Mouse (Mus musculus) heart, postnatal 10 days (tissue): ENCODE results near the gene Taar7f. TPM values are rescaled to one million over a fixed set of nuclear protein-coding genes. Genes with fewer than 3 reads are reported as not detected.
"Not testable (repeated sequence)": the region's sequence is repeated elsewhere in the genome, so short reads cannot be mapped to it uniquely, and the experiment has no call there.

ENCODE experiments used
- DNase-seq, 2 experiments: peaks; one replicate each; pipeline ENCODE4 v3.0.0; 2021
- intact Hi-C: fragments of 180-260 bp; cut with DNase I; formaldehyde crosslinking; loops from one replicate; pipeline ENCODE4 v1.15.1; 2025
- total RNA-seq, 2 experiments: library from RNA; stranded (reverse); gene quantifications; 2 replicates each; pipeline ENCODE4 v1.2.3; 2021

The Taar7f gene
- total RNA-seq: not detected

DNA sequence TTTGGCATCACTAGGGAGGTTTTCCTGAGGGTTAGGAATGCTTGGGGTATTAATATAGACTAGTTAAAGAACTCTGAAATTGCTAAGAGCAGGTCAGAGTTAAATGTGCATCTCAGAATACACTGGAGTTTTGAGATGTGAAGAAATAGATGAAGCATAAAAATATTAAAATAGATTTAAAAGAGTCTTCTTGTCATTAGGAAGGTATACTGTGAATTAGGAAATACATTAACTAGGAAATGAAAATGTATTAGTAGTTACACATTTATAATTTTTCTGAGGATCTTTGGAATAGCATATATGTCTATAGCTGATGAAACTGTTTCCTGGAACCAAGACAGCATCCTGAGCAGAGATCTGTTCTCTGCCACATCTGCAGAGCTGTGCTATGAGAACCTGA is at the start of gene Taar7f:
Gene Taar7f, plus strand, starts transcription at position 301 of the 400 bp plus-strand sequence.
- intact Hi-C loops: no loop called here
- DNase-seq: no peak

GRCm38 (mm10) chr10:23999639-24000038 is 49.7 kb upstream of the Taar7f start, which contains the start of gene Taar7b:
TSS of gene Taar7b (plus strand) at chr10:23999939.
- DNase-seq: no peak
- intact Hi-C loops: no loop called here

DNA sequence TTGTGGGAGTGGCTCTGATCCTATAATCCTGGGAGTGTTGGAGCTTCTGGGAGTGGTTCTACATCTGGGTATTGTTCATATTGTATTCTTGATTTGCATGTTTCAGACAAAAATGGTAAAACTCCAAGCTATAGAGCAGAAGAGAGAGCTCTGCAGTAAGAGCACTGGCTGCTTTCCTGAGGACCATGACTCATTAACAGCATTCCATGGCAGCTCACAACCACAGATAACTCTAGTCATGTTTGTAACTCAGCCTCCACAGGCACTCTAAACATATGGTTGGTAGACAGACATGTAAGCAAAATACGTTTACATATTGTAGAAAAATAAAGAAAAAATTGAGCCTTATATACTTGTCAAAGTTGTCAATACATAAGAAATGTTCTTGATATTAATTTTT is 42.9 kb upstream of the Taar7f start:
- intact Hi-C loops: no loop called here

GRCm38 (mm10) chr10:24007034-24007433 is 42.3 kb upstream of the Taar7f start:
- intact Hi-C loops: no loop called here

More for the DNA sequence above, 42.9 kb upstream of the Taar7f start:
- no peak for DNase-seq

DNA sequence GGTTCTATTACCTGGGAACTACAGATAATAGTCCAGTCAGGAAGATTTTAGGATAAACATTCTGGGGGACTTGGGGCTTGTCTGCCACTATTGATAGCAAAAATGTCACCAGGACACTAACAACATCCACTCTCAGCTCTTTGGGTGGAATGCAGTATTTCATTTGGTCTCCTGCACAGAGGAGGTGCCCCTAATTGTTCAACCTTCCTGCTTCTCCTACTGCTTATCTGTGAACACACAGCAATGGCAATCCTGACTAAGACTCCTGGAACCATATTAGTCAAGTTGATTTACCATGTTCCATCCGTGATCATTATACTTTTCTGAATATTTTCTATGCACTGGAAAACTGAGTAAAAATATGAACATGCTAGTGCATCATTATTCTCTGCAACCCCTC is 41.2 kb upstream of the Taar7f start:
- intact Hi-C loops: no loop called here
- no peak for DNase-seq

More at GRCm38 (mm10) chr10:24007034-24007433, 42.3 kb upstream of the Taar7f start:
- DNase-seq: no peak

- no peak for DNase-seq
- intact Hi-C loops: no loop called here
These were observed 22.4 kb upstream of the Taar7f start, which contains the start of gene Taar7d for GRCm38 (mm10) chr10:24026922-24027321. TSS of gene Taar7d (plus strand) at chr10:24027222.

DNA sequence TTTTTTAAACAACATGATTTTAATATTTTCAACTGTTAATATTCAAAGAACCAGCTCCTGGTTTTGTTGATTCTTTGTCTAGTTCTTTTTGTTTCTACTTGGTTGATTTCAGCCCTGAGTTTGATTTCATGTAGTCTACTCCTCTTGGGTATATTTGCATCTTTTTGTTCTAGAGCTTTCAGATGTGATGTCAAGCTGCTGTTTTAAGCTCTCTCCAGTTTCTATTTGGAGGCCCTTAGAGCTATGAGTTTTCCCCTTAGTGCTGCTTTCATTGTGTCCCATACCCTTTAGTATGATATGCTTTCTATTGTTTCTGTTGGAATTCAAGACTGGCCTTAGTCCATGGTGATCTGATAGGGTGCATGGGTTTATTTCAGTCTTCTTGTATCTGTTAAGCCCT is 18.0 kb upstream of the Taar7f start:
- intact Hi-C loops: no loop called here

DNA sequence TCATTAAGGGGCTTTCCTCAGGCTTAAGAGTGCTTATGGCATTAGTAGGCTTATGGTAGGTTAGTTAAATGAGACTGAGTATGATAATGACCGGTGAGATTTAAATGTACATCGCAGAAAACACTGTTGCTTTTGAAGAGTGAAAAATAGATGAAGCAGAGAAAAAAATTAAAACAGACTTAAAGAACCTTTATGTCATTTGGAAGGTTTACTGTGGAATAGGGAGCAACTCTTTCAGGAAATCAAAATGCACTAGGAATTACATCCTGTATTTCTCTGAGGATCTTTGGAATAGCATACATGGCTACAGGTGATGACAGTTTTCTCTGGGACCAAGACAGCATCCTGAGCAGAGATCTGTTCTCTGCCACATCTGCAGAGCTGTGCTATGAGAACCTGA is 12.0 kb upstream of the Taar7f start, which contains the start of gene Taar7e:
Gene Taar7e, plus strand, starts transcription at position 301 of the 400 bp plus-strand sequence.
- intact Hi-C loops: no loop called here
- no peak for DNase-seq

More for the DNA sequence above, 18.0 kb upstream of the Taar7f start:
- DNase-seq: no peak

DNA sequence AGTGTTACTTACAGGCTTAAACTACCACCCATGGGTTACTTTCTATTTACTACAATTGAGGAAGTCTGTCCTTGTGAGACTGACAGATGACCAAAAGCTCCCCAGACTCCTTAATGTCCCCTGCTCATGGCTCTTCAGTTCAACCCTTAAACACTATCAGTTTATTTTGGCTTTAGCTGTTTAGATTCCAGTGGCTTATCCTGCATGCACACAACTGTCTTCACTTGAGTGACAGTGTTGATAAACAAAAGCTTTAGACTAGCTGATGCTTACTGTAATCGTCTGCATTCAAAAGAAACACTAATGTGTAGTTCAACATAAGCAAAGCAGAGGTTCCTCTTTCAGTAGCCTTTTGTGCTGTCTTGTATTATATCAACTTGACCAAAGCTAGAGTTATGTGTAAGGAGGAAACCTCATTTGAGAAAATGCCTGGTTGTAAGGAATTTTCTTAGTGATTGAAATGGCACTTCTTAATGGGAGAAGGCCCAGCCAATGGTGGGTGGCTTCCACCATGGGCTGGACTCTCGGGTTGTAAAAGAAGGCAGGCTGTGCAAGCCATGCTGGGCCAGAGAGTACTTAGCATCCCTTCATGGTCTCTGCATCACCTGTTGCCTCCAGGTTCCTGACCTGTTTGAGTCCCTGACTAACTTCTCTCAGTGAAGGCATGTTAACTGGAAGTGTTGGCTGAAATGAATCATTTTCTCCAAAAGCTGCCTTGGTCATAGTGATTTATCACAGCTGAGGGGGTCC is 9.0 kb upstream of the Taar7f start:
- intact Hi-C loops: no loop called here

DNA sequence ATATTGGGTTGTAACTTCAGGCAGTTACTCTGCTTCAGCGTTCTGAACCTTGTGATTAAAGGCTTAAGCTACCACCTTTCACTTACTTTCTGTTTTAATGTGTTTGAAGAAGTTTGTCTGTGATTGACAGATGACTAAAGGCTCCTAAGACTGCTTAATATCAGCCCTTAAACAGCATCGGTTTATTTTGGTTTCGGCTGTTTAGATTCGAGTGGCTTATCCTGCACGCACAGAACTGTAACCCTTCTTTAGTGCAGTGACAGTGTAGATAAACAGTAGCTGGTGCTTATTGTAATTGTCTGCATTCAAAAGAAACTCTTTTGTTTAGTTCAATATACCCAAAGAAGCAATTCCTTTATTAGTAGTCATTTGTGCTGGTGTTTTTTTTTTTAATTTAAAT is 2.7 kb downstream of the Taar7f start:
- DNase-seq: no peak
- intact Hi-C loops: no loop called here

More for the DNA sequence above, 9.0 kb upstream of the Taar7f start:
- DNase-seq: no peak

GRCm38 (mm10) chr10:24058986-24059385 is 9.7 kb downstream of the Taar7f start:
- no peak for DNase-seq
- intact Hi-C loops: no loop called here

GRCm38 (mm10) chr10:24074751-24075150 is 25.4 kb downstream of the Taar7f start:
- intact Hi-C loops: not testable (repeated sequence)

DNA sequence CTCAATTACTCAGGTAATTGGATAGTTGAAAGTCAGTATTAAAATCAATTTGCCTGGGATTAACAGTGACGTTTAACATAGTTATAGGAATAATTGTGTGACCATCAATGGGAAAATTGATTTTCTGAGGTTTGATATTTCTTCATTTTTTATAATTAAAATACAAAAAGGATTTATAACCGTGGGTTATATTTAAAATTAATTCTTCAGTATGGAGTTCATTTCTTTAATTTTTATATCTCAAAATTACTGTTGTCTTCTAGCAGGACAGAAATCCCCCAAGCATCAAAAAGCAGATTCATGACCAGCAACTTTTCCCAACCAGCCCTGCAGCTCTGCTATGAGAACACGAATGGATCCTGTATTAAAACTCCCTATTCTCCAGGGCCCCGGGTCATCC is 26.9 kb downstream of the Taar7f start, which contains the start of gene Taar8a:
Gene Taar8a, plus strand, starts transcription at position 301 of the 400 bp plus-strand sequence.
- intact Hi-C loops, DNase-seq: not testable (repeated sequence)

More at GRCm38 (mm10) chr10:24074751-24075150, 25.4 kb downstream of the Taar7f start:
- DNase-seq: not testable (repeated sequence)

- DNase-seq: peak; percentile 51 to 67
- intact Hi-C loops: loop anchor here (1.0 kb wide), 2 partner anchors 101 to 264 kb away; no protein-coding TSS in a partner anchor
These were observed 30.9 kb downstream of the Taar7f start for GRCm38 (mm10) chr10:24080166-24080565.

DNA sequence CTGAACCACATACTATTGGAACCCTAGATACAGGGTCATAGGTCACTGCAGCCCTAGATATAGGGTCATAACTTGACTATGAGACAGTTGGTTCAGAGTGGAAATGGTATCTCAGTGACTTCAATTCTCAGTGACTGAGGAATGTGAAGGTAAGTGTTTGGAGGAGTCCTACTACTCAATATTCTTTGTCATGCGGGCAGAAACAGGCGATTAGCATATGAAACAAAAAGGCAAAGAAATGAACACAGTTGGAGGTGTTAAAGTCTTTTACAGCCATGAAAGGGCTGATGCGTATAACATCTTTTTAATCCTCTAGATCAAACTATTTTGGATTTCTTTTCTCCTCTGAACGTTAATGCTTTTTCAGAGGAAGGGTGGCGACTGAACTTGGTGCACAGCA is 36.6 kb downstream of the Taar7f start:
- intact Hi-C loops: no loop called here
- DNase-seq: no peak

DNA sequence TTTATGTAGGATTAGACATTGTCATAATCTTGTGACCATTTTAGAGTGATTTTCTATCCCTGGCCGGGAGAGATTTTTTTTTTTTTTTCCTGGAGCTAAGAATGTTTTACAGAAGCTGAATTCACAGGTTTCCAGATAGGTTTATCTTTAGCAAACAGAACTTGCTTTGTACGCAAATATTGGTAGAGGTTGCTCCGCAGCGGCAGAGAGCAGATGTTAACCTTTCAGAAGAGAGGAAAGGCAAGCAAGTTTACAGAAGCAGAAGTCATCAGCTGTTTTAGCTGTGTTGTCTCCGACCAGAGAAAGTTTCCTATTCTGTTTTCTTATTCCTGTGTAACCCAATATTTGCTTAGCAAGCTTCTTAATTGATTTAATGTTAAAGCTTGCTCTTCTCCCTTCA is 37.2 kb downstream of the Taar7f start:
- DNase-seq: no peak
- intact Hi-C loops: no loop called here

GRCm38 (mm10) chr10:24087168-24087567 is 37.9 kb downstream of the Taar7f start:
- no peak for DNase-seq
- intact Hi-C loops: no loop called here

- no peak for DNase-seq
- intact Hi-C loops: no loop called here
These were observed 42.9 kb downstream of the Taar7f start, which contains the start of gene Taar8b for GRCm38 (mm10) chr10:24092194-24092593. TSS of gene Taar8b (minus strand) at chr10:24092294.

DNA sequence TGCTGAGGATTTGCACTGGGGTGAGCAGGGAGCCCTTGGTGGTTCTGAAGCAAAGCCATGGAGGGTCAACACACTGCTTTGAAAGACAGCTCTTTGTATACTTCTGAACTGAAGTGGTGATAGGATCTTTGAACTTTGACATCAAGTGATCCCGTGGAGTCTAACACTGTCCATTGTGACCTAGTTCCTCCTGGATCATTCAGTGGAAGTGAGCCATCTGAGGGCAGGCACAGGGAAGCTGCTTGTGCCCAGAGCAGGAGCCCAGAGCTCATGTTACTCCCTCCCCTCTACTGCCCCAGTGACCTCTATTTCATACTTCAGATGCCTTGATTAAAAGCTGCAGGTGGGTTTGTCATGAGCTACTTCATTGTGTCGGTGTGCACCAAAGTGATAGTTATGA is 47.7 kb downstream of the Taar7f start:
- DNase-seq, intact Hi-C loops: not testable (repeated sequence)
